Mouse (Mus musculus): Measurements from ENCODE around the gene Gm10638.

Gm10638 gene

GRCm38 (mm10) chr8:86789576-86789975 is 44.1 kb downstream of the Gm10638 start:
- DNase-seq: no peak

DNA sequence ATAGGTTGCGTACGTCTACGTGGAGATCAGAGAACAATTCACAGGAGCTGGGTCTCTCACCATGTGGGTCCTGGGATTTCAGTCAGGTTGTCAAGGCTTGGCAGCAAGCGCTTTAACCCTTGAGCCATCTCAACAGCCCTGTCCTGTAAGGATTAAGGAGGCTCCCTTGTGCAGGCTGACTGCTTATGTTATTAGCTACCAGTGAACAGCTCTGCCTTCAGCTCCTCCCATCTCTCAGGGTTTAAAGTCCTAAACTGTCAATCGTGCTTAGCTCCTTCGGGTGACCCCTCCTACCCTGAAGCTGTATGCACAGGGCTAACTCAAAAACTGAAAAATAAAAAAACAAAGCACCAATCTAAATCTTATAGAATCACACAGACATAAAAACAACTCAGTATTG is 46.0 kb downstream of the Gm10638 start:
- DNase-seq: no peak

- DNase-seq: no peak
These were observed 49.2 kb downstream of the Gm10638 start for GRCm38 (mm10) chr8:86794716-86795115.
